8 mouse cellular contexts compared by ENCODE assay signal in the genomic region with DNA sequence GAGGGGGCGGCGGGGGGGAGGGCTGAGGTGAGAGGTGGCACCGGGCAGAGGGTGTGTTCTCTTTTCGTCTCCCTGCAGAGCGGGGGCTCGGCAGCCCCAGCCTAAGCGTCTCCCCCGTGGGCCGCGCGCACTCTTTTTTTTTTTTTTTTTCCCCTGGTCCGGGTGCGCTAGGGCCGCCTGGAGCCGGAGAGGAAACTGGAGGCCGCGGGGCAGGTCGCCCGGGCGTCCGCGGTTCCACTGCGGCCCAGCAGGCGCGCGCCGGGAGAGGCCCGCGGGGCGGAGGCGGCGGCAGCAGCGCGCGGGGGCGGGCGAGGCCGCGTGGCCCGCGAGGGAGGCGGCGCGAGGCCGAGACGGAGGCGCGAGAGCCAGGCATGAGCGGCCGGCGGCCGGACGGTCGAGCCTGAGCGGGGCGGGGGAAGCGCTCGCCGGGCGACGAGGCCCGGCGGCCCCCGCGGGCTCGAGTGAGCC. TPM values are rescaled to one million over a fixed set of nuclear protein-coding genes. Genes with fewer than 3 reads are reported as not detected.
A peak's percentile ranks its signal among the peaks of the same experiment; 100 is the strongest.
DNase-seq lines count a peak whose midpoint lies in the region; ATAC-seq and TF ChIP-seq lines count a peak whose summit lies in the region.

No protein-coding gene starts in this region.

- intact Hi-C loops in left cerebral cortex, adult 2 months (cut with DNase I) = loop anchor here (5.0 to 10.0 kb wide), 6 partner anchors 37 to 720 kb away; no protein-coding TSS in a partner anchor

- H3K4me1 ChIP-seq in thymus, adult 2 months (replicated peaks; ENCODE audit: control insufficient read depth, insufficient read depth, low read length) = peaks cover 11% of the 10 kb centered on the region
- peaks cover 14% of the 10 kb centered on the region for H3K4me1 ChIP-seq in forebrain, embryonic 13.5 days
- peaks cover 30% of the 10 kb centered on the region for H3K4me1 ChIP-seq in neural tube, embryonic 14.5 days (ENCODE audit: control insufficient read depth, insufficient read depth, low read length)

- peaks cover 22% of the 10 kb centered on the region for H3K27me3 ChIP-seq in thymus, adult 2 months (ENCODE audit: control insufficient read depth, insufficient read depth, low read length)
- H3K27me3 ChIP-seq in forebrain, embryonic 13.5 days = peaks cover 98% of the 10 kb centered on the region
- H3K27me3 ChIP-seq in neural tube, embryonic 14.5 days (ENCODE audit: control insufficient read depth, insufficient read depth, low read length) = no peaks in the 10 kb centered on the region

- H3K9me3 ChIP-seq in forebrain, embryonic 13.5 days (replicated peaks) = no peaks in the 10 kb centered on the region
- no peaks in the 10 kb centered on the region for H3K9me3 ChIP-seq in neural tube, embryonic 14.5 days (ENCODE audit: control insufficient read depth, low read length)

- no peak for TF ChIP-seq POLR2A in thymus, adult 2 months (IDR thresholded peaks at IDR 0.05; ENCODE audit: control insufficient read depth, extremely low read depth, insufficient read depth, low read length, poor library complexity)

- H3K36me3 ChIP-seq in thymus, adult 2 months (ENCODE audit: control insufficient read depth, insufficient read depth, low read length) = no peaks in the 10 kb centered on the region
- H3K36me3 ChIP-seq in forebrain, embryonic 13.5 days (ENCODE audit: poor library complexity, severe bottlenecking) = no peaks in the 10 kb centered on the region
- H3K36me3 ChIP-seq in neural tube, embryonic 14.5 days (ENCODE audit: control insufficient read depth, insufficient read depth, low read length) = no peaks in the 10 kb centered on the region

- 0 out of 2 replicates have a peak overlapping the region, but pooled peaks have one; percentile 37 for H3K9ac ChIP-seq in forebrain, embryonic 13.5 days
- peak overlapping the region; percentile 99 for H3K9ac ChIP-seq in neural tube, embryonic 14.5 days (replicated peaks; ENCODE audit: low read depth, low read length)

- 0 out of 2 replicates have a peak, but pooled peaks have one; percentile 24 for ATAC-seq in forebrain, embryonic 13.5 days
- no peak; the same call in 1 of the 2 replicates for ATAC-seq in neural tube, embryonic 14.5 days (ENCODE audit: low read depth)
- ATAC-seq in frontal cortex, adult (ENCODE audit: low TSS enrichment) = no peak

- TF ChIP-seq CTCF in thymus, adult 2 months (IDR thresholded peaks at IDR 0.05; ENCODE audit: borderline replicate concordance, control insufficient read depth, extremely low read depth, insufficient read depth, low read length, poor library complexity) = no peak
- no peak for TF ChIP-seq CTCF in left cerebral cortex, adult 2 months (IDR thresholded peaks at IDR 0.05)

- no peak overlapping the region for H3K27ac ChIP-seq in thymus, adult 2 months (ENCODE audit: control insufficient read depth, insufficient read depth, low read length)
- no peak overlapping the region for H3K27ac ChIP-seq in forebrain, embryonic 13.5 days
- peak overlapping the region; percentile 100 for H3K27ac ChIP-seq in neural tube, embryonic 14.5 days (ENCODE audit: low read depth, low read length)
- H3K27ac ChIP-seq in left cerebral cortex, adult 2 months = no peak overlapping the region

- peak overlapping the region; percentile 29; the same call in 1 of the 2 replicates for H3K4me3 ChIP-seq in thymus, adult 2 months (ENCODE audit: control insufficient read depth, insufficient read depth, low read length)
- H3K4me3 ChIP-seq in forebrain, embryonic 13.5 days = peak overlapping the region; percentile 35
- H3K4me3 ChIP-seq in neural tube, embryonic 14.5 days (ENCODE audit: low read depth, low read length) = peak overlapping the region; percentile 77
- H3K4me3 ChIP-seq in left cerebral cortex, adult 2 months = no peak overlapping the region

- DNase-seq in thymus, adult 2 months = no peak
- no peak for DNase-seq in thymus, postnatal 25 days
- DNase-seq in kidney, postnatal 14 days = peak; percentile 77
- no peak for DNase-seq in left cerebral cortex, adult 2 months (ENCODE audit: extremely low spot score in 1 of 2, low spot score in 2 of 2)
- DNase-seq in layer of hippocampus, adult 11-12 months (ENCODE audit: low spot score) = no peak

- H3K4me2 ChIP-seq in forebrain, embryonic 13.5 days = peak overlapping the region; percentile 60
- peak overlapping the region; percentile 75 for H3K4me2 ChIP-seq in neural tube, embryonic 14.5 days (ENCODE audit: low read depth, low read length)

- 6% methylated on average over 62 of the region's 66 CpGs for WGBS in thymus, adult 2 months
- whole genome bisulfite sequencing in forebrain, embryonic 13.5 days = under 1% methylated on average over 27 of the region's 66 CpGs
- 0% methylated on average over 34 of the region's 66 CpGs for WGBS in neural tube, embryonic 14.5 days

RNA-seq across cellular contexts. Expression of a gene that starts 0.6 kb away (rescaled TPM):
- 1.1 and 1.2 TPM in 2 replicates for polyA plus RNA-seq in thymus, adult 2 months (2012; rRNA removed)
- polyA plus RNA-seq in forebrain, embryonic 13.5 days (2015; fragmentation: Nextera tagmentation; extraction: Ambion mirVana) = not detected in 2 replicates
- 19.9 and 23.6 TPM in 2 replicates for polyA plus RNA-seq in neural tube, embryonic 14.5 days (2014; fragmentation: Nextera tagmentation; extraction: Ambion mirVana)
- total RNA-seq in left cerebral cortex, adult 2 months (2021) = not detected

RNA-seq across cellular contexts. Expression of a gene that starts 6.7 kb away (rescaled TPM):
- 0.54 and 0.59 TPM in 2 replicates for polyA plus RNA-seq in thymus, adult 2 months (2012; rRNA removed)
- polyA plus RNA-seq in forebrain, embryonic 13.5 days (2015; fragmentation: Nextera tagmentation; extraction: Ambion mirVana) = not detected in 2 replicates
- 13.5 and 13.9 TPM in 2 replicates for polyA plus RNA-seq in neural tube, embryonic 14.5 days (2014; fragmentation: Nextera tagmentation; extraction: Ambion mirVana)
- total RNA-seq in left cerebral cortex, adult 2 months (2021) = not detected

RNA-seq across cellular contexts. Expression of a gene that starts 6.7 kb away (rescaled TPM):
- 2.1 and 2.3 TPM in 2 replicates for polyA plus RNA-seq in thymus, adult 2 months (2012; rRNA removed)
- polyA plus RNA-seq in forebrain, embryonic 13.5 days (2015; fragmentation: Nextera tagmentation; extraction: Ambion mirVana) = not detected in 2 replicates
- 4.7 and 5.5 TPM in 2 replicates for polyA plus RNA-seq in neural tube, embryonic 14.5 days (2014; fragmentation: Nextera tagmentation; extraction: Ambion mirVana)
- total RNA-seq in left cerebral cortex, adult 2 months (2021) = not detected

RNA-seq across cellular contexts. Expression of a gene that starts 7.5 kb away (rescaled TPM):
- 0.31 and 0.41 TPM in 2 replicates for polyA plus RNA-seq in thymus, adult 2 months (2012; rRNA removed)
- not detected in 2 replicates for polyA plus RNA-seq in forebrain, embryonic 13.5 days (2015; fragmentation: Nextera tagmentation; extraction: Ambion mirVana)
- 20.9 and 37.4 TPM in 2 replicates for polyA plus RNA-seq in neural tube, embryonic 14.5 days (2014; fragmentation: Nextera tagmentation; extraction: Ambion mirVana)
- total RNA-seq in left cerebral cortex, adult 2 months (2021) = not detected

RNA-seq across cellular contexts. Expression of a gene that starts 13.3 kb away (rescaled TPM):
- polyA plus RNA-seq in thymus, adult 2 months (2012; rRNA removed) = not detected in 2 replicates
- not detected in 2 replicates for polyA plus RNA-seq in forebrain, embryonic 13.5 days (2015; fragmentation: Nextera tagmentation; extraction: Ambion mirVana)
- 55.4 and 90.2 TPM in 2 replicates for polyA plus RNA-seq in neural tube, embryonic 14.5 days (2014; fragmentation: Nextera tagmentation; extraction: Ambion mirVana)
- total RNA-seq in left cerebral cortex, adult 2 months (2021) = not detected
